Mouse (Mus musculus) CH12.LX (cell line): ENCODE data around the gene Hcrt.

Source experiments
- CHD1 ChIP-seq: IDR thresholded peaks from 2 replicates; pipeline ENCODE4 v1.6.1; 2012; ENCODE audit warnings: low read depth, low read length, improper control_type of control experiment, inconsistent platforms
- CHD2 ChIP-seq: IDR thresholded peaks from 2 replicates; pipeline ENCODE4 v1.6.1; 2011; ENCODE audit warnings: low read length, improper control_type of control experiment
- CTCF ChIP-seq, 2 experiments: IDR thresholded peaks in 1 of 2; conservative IDR thresholded peaks in 1 of 2; 2 replicates each; pipeline ENCODE4 v1.5.1; 2011 to 2012; ENCODE audit warnings: low read depth in 2 of 2, low read length in 2 of 2, improper control_type of control experiment in 1 of 2, inconsistent platforms in 1 of 2, mild to moderate bottlenecking in 1 of 2, moderate library complexity in 1 of 2
- EP300 ChIP-seq: IDR thresholded peaks from 2 replicates; pipeline ENCODE4 v1.6.1; 2011; ENCODE audit warnings: low read length, improper control_type of control experiment
- IRF4 ChIP-seq: IDR thresholded peaks from 2 replicates; pipeline ENCODE4 v1.6.1; 2014; ENCODE audit warnings: low read depth, mild to moderate bottlenecking, inconsistent platforms, low read length, improper control_type of control experiment
- JUND ChIP-seq: conservative IDR thresholded peaks from 2 replicates; pipeline ENCODE4 v1.6.1; 2011; ENCODE audit warnings: low read depth, low read length, improper control_type of control experiment
- MAFK ChIP-seq: IDR thresholded peaks from 2 replicates; pipeline ENCODE4 v1.6.1; 2011; ENCODE audit warnings: low read length, improper control_type of control experiment; ENCODE audit not compliant: insufficient replicate concordance
- MXI1 ChIP-seq: IDR thresholded peaks from 2 replicates; pipeline ENCODE4 v1.6.1; 2011; ENCODE audit warnings: mild to moderate bottlenecking, low read depth, low read length, improper control_type of control experiment
- POLR2A ChIP-seq: IDR thresholded peaks from 2 replicates; pipeline ENCODE4 v1.6.1; 2011; ENCODE audit warnings: low read depth, mild to moderate bottlenecking, improper control_type of control experiment, low read length
- RCOR1 ChIP-seq: conservative IDR thresholded peaks from 2 replicates; pipeline ENCODE4 v1.6.1; 2012; ENCODE audit warnings: low read depth, mild to moderate bottlenecking, inconsistent platforms, low read length, improper control_type of control experiment
- SIN3A ChIP-seq: IDR thresholded peaks from 2 replicates; pipeline ENCODE4 v1.6.1; 2012; ENCODE audit warnings: low read length, improper control_type of control experiment, inconsistent platforms
- UBTF ChIP-seq: IDR thresholded peaks from 2 replicates; pipeline ENCODE4 v1.6.1; 2012; ENCODE audit warnings: low read depth, mild to moderate bottlenecking, inconsistent platforms, low read length, improper control_type of control experiment, moderate library complexity
- USF1 ChIP-seq: IDR thresholded peaks from 2 replicates; pipeline ENCODE4 v1.6.1; 2014; ENCODE audit warnings: low read depth, mild to moderate bottlenecking, inconsistent platforms, low read length, improper control_type of control experiment

GRCm38 (mm10) chr11:100736746-100737080, 26.0 kb downstream of the Hcrt start:
- no peak for TF ChIP-seq CTCF (conservative IDR thresholded peaks at IDR 0.05 in 1 of 2, IDR thresholded peaks at IDR 0.05 in 1 of 2; ENCODE audit: low read depth in 2 of 2, low read length in 2 of 2)
- no peak for TF ChIP-seq JUND
- TF ChIP-seq CHD2: no peak
- TF ChIP-seq IRF4: no peak
- TF ChIP-seq USF1: no peak
- TF ChIP-seq MAFK: no peak
- TF ChIP-seq SIN3A: no peak
- TF ChIP-seq POLR2A: no peak
- TF ChIP-seq EP300: no peak
- 0 out of 2 replicates have a peak, but pooled peaks have one; percentile 16 for TF ChIP-seq RCOR1
- TF ChIP-seq CHD1: no peak
- no peak for TF ChIP-seq UBTF
- TF ChIP-seq MXI1: no peak
